Mouse (Mus musculus): ENCODE measurements around the gene Nceh1. TPM values are rescaled to one million over a fixed set of nuclear protein-coding genes. Genes with fewer than 3 reads are reported as not detected.

Nceh1 gene
- 11.1 and 14.3 TPM in 2 replicates for polyA plus RNA-seq (2015; fragmentation: Nextera tagmentation; extraction: Ambion mirVana)

DNA sequence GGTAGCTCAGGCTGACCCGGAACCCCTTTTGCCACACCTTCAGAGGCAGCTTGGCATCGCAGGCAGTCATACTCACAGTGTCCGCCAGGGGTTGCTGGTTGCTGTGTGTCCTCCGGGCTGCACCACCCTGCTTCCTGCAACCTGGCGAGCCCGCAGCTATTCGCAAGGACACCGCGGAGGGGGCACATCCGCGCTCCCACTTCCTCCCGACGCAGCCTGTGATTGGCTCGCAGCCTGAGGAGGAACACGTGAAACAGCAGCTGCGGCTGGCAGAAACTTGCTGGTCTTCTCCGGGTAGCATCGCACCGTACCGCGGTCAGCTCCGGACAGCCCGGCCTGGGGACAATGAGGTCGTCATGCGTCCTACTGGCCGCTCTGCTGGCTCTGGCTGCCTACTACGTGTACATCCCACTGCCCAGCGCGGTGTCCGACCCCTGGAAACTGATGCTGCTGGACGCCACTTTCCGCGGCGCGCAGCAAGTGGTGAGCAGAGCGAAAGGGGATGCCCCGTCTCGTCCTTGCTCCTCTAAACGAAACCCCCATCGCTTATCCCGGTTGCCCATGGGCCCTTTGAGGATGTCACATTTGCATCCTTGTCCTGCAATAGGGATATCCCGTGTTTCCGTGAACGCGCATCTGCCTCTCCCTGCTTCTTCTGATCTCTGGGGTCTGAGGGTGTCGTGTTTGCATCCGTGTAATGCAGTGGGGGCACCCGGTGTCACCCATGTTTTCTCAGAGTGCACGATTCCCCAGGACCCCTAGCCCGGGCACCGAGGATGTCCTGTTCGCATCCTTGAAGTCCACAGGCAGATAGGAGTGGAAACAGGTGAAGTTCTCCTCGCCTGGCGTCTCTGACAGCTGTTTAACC lies at the start of gene Nceh1:
Gene Nceh1, plus strand, starts transcription at position 233 of the 868 bp plus-strand sequence.
- peak; percentile 97 for DNase-seq (ENCODE audit: low spot score)

DNA sequence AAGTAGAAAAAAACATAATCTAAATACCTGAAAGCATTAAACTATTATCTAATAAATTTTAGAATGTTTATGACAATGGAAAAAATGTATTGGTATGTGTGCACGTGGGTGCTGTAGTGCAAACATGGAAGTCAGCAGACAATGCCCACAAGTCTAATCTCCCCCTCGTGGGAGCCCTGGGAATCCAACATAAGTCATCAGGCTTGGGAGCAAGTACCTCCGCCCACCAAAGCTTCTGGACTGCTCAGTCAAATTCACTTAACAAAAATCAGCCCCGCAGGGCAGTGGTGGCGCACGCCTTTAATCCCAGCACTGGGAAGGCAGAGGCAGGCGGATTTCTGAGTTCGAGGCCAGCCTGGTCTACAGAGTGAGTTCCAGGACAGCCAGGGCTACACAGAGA lies 42.7 kb upstream of the Nceh1 start:
- DNase-seq (ENCODE audit: low spot score), result no peak

DNA sequence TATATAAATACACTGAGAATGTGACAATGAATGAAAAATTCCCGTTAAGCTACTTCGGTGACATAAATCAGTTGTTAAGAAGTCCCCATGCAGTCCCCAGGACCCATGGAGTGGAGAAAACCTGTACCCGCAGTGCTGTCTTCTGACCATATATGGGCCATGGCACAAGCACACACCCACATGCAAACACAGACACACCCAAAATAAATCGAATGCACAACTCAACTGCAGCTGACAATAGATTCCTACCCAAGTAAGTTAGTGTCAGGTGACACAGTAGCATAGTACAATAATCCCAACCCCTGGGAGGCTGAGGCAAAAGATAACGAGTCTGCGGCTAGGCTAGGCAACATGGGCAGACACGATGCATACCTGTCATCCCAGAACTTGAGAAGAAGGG lies 39.2 kb upstream of the Nceh1 start:
- no peak for DNase-seq (ENCODE audit: low spot score)

DNA sequence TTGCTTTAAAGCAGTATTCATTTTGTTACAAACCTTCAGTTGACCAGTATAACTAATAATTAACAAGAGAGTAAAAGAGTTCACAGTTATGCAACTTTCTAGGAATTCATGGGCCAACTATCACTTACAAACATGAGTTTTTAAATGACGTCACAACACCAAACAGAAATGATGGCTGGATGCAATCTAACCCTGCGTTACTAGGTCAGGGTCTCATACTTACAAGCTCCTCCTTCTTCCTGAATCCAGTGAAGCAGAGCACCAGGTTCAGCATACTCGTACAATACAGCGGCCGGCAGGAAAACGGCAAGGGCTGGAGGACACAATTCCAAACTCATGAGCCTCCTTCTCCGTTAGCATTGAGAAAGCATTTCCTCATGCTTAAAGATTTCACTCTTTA lies 37.0 kb upstream of the Nceh1 start:
- DNase-seq (ENCODE audit: low spot score), result no peak

DNA sequence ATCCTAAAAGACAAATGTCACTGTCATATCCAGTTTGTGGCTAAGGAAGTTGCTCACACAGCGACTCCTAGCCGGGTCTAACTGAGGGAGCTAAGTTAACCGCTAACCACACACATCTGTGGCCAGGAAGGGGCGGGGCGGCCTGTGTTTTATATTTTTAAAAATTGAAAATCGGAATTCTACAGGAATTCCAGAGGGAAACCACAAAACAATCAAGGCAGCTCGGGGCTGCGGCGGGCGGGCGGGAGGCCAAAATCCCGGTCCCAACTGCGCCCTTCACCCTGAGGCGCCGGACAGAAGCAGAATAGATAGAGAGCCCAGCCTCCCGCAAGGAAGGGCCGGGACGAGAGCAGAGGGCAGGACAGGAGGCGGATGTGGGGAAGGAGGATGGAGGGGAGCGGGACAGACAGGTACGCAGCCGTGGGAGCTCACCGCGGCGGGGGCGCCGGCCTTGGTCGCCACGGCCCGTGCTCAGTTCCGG lies 29.5 kb upstream of the Nceh1 start:
- DNase-seq (ENCODE audit: low spot score), result peak; percentile 67

DNA sequence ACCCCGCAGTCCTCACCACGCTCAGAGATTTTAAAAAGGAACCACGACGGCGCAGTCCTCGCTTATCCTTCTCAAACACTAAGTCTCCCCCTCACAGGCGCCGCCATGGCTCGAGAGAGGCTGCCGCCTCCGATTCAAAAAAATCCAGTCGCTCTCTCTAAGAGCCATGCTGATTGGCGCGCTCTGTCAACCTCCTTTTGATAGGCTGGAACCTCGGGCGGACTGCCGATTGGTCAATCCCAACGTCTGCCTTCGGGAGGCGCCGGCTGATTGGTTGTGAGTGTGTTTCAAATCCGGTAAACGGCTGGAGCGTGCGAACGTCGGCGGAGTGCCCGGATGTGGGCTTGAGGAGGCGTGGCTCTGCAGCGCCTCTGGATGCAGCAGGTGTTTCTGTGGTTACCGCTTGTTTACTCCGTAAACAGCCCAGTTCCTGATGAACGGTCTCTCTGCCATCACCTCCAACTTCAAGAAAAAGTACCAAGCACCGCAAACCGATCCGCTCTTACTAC lies 29.0 kb upstream of the Nceh1 start, which contains the start of gene Ect2:
Gene Ect2, minus strand, starts transcription at position 178 of the 509 bp plus-strand sequence.
- peak; percentile 99 for DNase-seq (ENCODE audit: low spot score)

DNA sequence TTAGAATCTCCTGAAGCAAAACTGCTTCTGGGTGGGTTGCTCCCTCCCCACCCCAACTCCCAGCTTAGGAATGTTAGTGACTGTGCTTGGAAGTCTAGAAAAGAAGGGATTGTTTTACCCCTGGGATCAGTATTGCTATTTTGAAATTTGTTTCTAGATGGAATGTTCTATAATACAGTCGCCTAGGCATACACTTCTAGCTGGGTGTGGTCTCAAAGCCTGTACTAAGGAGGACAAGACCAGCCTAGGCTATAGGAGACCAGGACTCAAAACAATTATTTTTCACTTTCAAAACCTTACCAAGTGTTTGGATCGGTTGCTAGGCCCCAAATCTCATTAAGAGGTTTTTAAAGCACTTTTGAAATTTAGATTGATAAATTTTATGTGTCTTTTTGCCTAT lies 28.5 kb upstream of the Nceh1 start:
- DNase-seq (ENCODE audit: low spot score), result no peak

DNA sequence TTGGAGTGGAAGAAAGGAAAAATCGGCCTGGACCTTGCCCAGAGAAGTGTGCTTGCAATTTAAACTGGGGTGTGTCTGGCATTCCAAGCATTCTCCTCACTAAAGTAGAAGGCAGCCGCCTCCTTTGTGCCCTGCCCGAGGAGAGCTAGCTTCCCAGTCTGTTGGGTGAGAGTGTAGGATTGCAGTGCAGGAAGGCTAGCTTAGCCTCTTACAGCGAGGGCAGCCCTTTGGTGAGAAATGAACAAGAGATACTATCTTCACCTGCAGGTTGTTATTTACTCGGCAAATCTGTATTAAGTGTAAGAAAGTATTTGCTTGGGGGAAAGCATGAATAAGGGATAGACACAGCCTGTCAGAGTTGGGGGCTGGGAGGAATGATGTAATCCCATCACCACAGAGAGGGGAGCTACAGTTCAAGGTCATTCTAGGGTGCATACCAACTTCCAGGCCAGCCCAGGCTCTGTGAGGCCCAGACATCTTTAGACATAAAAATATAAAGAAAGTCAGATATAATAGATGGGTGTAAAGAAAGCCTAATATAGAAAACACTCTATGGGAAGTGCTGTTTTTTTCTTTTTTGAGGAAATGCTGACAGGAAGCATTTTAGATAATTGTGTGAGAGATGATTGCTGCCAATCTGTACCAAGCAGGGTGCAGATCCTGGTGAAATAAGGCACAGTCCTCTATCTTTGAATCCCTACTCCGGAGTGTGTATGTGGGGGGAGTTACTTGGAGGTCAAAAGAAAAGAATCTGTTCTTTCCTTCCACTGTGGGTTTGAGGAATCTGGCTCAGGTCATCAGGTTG lies 27.5 kb upstream of the Nceh1 start:
- no peak for DNase-seq (ENCODE audit: low spot score)

DNA sequence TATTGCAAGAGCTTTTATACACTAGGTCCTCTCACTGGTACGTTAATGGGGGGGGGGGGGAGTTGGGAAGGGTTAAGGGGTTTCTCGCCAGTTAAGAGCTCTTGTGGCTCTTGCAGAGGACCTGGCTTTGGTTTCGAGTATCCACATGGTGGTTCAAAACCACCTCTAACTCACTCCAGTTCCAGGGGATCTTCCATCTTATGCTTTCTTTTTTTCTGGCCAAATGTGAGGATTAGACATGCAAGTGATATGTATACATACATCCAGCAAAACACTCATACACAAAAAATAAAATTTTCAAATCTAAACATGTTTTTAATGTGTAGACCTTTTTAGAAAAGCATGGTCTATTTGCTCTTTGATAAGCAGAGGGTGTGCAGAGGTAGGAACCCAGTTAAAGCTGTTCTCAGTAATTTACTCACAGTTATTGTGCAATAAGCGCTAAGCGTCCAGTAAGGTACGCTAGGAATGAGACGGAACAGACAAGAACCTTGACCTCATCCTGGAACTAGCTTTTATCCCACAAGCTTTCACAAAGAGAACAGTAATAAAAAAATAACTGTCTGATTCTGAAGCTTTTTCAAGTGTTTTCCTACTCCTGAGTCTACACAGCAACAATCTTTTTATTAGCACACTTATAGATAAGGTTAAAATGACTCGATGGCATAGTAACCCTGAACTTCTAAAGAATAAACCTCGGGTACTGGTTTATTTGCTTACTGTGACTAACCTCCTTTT lies 26.7 kb upstream of the Nceh1 start:
- no peak for DNase-seq (ENCODE audit: low spot score)

DNA sequence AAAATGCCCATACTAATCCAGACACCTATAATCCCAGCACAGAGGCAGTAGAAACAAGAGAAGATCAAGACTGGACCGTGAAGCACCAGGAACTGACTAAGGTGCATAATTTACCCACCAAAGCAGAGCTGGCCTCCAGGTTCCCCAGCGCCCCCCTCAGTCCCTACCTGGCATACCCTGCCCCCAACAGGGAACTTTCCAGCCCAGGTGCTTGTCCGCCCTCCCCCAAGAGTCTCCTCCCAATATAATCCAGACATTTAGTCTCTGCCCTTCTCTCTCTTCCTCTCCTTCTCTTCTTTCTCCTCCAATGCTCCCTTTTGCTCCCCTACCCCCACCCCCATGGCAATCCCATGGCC lies 26.2 kb upstream of the Nceh1 start:
- no peak for DNase-seq (ENCODE audit: low spot score)

DNA sequence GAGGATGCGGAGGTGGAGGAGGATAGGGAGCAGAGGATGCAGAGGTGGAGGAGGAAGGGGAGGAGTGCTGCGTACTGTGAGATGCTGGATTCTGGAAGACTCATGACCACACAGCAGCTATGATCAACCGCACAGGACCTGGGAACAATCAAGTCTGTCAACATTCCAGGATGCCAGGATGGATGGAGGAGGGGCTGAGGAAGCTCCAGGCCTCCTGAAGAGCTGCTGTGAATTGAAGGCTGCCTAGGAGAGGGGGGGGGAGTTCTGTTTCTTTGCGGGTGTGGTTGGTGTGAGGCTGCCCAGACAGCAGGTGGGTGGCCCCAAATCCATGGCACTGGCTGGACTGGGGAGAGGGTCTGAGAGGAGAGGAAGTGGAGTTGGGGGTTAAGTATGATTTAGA lies 23.9 kb upstream of the Nceh1 start:
- no peak for DNase-seq (ENCODE audit: low spot score)

DNA sequence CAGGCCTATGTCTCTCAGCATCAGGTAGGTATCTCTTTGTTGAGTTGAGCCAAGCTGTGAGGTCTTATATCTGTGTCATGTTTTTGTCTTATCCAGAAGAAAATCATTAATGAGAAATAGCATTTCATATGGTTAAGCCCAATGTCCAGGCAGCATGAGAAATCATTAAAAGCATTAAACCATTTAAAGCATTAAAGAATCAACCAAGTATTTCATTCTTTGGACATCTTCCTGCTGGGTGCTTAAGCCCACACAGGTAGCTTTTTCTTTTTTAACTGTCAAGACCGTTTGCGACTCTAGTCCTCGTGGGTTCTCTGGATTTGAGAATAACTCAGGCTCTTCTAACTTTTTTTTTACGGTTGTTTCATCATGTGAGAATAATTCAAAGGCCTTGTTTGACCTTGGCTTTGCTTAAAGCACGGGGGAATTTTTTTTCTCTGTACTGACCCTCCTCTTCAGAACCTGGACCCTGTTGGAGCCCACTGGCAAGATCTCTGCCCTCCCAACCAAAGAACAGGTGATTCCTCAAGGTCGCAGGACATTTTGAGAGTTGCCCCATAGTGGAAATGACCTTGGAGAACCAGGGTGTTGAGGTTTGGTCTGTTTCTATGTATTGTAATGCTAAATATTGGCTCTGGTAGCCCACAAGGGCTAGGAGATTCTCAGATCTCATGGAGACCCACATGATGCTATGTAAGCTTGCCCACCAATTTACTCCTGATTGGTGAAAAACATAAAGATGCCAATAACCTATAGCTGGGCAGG lies 20.9 kb upstream of the Nceh1 start:
- DNase-seq (ENCODE audit: low spot score), result no peak

DNA sequence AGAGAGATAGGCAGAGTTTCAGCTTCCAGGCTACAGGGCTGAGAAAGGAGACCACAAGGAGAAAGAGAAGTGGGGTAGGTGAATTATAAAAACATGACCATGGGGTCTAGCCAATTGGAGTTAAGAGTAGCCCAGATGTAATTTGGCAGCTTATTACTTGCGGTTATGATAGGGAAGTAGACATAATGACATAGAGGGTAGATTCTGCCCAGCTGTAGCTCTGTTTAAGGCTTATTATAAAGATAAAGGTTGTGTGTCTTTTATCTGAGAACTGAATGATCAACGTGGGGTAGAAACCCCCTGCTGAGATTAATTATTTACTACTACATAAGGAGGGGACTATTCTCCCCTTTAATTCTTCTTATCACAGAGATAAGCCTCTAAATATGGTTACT lies 20.4 kb upstream of the Nceh1 start:
- DNase-seq (ENCODE audit: low spot score), result no peak

DNA sequence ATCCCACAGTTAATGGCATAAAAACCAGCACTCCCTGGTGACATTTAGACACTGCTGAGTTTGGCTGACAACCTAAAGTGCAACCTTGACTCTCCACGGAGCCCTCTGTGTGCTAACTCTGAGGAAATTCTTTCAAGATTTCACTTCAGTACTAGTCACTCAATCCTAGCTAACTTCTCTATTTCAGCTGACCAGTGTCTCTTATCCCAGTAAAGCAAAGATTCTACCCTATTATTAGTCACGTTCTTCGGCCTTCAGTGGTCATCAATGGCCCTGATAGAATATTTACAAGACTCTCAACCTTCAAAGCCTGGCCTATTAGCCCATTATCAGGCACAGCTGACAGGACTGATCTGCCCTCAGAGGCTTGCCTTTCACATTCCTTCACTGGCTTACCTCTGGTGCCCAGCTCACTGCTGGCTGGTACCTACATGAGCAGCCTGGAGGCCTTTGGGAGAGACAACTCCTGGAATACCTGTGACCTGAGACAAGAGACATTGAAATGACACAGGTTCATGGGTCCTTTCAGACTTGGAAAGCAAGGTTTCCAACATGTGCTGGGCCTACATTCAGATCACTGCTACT lies 17.2 kb upstream of the Nceh1 start:
- no peak for DNase-seq (ENCODE audit: low spot score)

DNA sequence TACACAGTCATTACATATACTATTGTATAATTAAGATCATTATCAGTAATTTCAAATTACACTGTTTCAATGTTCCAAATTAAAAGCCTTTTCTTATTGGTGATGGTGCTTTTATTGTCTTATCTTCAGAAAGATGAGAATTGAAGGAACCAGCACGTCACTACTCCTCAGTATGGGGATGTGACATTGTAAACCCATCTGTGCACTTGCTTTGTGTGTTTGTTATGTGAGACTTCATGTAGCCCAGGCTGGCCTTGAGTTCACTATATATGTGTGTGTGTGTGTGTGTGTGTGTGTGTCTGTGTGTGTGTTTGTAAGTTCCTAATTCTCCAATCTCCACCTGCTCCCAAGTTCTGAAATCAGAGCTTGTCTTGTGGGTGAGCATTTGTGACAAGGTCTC lies 12.5 kb upstream of the Nceh1 start:
- no peak for DNase-seq (ENCODE audit: low spot score)

DNA sequence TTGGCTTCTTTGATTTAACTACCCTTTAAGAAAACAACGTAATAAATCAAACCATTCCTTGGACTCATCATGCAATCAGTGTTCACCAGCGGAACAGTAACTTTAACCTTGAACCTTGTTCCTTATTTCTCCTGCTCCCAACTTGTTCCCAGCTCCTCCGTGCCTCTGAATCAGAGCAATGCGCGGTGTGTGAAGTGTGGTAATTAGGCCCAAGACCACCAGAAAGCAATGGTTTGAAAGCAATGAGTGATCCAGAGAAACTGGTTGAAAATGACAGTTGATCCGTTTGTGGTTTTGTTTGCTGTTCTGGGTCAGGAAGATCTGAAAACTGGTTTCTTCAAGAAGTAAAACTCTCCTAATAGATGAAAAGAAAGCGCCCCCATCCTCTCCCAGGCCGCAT lies 3.1 kb upstream of the Nceh1 start:
- no peak for DNase-seq (ENCODE audit: low spot score)

DNA sequence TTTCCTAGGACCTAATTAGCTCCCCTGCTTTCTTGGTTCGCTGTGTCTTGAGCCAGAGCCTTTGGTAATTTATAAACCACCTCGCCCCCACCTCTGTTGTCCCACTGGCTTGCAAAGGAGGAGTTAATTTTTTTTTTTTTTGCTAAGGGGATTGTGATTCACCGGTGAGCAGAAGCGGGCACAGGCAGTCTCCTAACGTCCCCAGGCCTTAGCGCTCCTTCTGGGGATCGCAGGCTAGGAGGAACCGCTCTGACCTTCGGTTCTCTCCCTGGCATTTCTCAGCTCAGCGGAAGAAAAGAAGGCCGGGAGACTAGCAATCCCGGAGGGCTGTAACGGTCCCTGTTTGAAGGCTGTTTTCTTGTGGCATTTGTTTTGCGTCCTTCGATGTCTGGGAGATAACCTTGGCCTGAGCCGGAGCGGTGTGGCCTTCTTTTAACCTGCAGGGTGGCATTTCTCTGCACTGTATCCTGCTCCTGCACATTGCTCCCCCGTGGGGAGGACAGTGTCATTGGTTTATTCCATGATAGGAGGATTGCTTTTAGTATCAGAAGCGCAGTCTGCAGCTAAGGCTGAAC lies 923 bp downstream of the Nceh1 start:
- no peak for DNase-seq (ENCODE audit: low spot score)

DNA sequence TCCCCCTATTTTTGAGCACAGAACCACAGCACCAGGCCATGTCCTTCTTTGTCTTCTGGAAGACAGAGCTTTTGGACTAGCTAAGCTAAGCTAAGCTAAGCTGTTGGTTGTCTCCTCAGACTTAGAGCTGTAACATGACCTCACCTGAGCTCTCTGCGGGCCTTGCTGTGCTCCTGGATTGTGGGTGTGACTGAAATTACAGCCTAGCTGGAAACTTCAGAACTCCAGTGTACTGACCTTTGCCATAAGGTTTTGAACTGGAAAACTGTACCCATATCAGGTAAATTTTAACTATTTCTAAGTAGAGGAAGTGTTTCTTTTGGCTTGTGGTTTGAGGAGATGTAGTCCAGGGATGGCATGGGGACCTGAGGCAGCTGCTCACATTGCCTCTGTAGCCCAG lies 5.6 kb downstream of the Nceh1 start:
- no peak for DNase-seq (ENCODE audit: low spot score)

DNA sequence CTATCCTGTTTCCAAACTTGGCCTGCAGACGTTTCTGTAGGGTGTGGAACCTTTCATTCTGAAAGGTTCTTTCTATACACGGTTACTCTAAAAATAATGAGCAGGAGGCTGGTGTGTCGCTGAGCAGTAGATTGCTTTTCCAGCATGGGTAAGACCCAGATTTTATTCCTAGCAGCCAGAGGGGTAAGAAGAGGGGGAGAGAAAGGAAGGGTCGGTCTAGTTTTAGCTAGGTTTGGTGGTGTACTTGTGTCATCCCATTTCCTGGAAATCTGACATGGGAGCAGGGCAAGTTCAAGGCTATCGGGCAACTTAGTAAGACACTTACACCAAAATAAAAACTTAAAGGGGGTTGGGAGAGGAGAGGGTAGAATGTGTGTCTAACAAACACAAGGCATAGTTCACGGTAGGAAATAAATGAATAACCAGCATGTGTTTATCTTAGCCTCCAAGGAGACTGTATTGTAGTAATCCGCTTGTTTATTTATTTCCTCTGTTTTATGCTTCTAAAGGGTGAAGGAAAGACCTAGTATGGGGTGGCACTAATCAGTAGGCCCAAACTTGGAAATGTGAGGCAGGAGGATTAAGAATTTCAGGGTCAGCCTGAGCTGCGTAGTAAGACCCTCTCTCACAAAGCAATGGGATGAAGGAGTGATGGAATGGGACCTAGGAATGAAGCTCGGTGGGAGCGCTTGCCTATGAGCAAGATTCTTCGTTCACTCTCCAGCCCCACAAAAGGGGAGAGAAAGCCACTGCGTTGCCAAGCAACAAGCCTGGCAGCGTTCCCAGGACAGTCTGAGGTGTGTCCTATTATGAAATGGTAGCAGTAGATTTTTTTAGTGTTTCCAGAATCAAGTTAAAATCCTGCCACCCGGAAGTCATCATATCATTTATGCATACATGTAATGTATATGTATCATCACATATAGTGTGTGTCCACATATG lies 6.8 kb downstream of the Nceh1 start:
- DNase-seq (ENCODE audit: low spot score), result no peak

Data from thymus, postnatal 0 days (tissue).